Mouse (Mus musculus): ENCODE measurements around the gene Il9r. TPM values are rescaled to one million over a fixed set of nuclear protein-coding genes. Genes with fewer than 3 reads are reported as not detected.
"Not testable (repeated sequence)": the region's sequence is repeated elsewhere in the genome, so short reads cannot be mapped to it uniquely, and the experiment has no call there.

The Il9r gene
- total and polyA plus RNA-seq, 2 experiments from 2014 or later: not detected

DNA sequence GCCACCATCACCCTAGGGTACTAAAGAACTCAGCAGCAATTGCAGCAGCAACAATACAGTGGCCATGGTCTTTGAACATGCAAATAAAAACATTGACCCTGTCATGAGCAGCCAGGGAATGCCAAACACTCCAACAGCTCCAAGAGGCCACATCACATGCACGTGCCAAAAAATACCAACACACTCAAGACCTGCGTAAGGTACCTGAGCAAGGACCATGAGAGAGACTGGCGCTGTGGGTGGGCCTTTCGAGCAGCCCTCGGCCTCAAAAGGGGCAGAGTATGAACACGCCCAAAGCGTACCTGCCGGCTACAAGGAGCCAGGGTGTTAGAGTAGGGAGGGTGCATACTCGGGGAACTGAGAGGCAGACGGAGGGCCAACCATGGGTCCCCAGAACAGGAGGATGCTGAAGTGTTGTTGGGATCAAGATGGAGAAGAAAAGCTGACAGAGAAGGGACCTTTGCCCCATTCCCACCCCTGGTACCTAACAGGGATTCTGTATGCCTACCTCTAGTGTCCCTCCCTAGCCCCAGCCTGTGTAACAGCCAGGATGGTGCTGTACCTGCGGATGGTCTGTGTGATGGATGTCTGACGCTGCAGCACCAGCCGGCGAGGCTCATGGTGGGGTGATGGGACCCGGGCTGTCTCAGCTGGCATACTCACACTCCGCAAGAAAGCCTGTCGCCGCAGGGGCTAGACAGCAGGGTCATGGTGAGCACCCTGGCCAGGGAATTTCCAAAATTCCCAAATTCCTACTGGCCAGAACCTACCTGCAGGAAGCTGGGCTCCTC lies 15.5 kb upstream of the Il9r start:
- Histone ChIP-seq H3K36me3 (ENCODE audit: insufficient read depth, low read length) (peaks cover 9% of the 10 kb centered on the region; the same call in 1 of the 2 replicates), H3K27me3 (ENCODE audit: insufficient read depth, low read length) (no peaks in the 10 kb centered on the region), H3K4me2 (ENCODE audit: low read depth, low read length, poor library complexity, severe bottlenecking) (no peak overlapping the region), H3K4me1 (ENCODE audit: insufficient read depth, low read length) (no peaks in the 10 kb centered on the region), H3K4me3 (ENCODE audit: low read depth, low read length) (no peak overlapping the region), H3K27ac (ENCODE audit: low read depth, low read length) (no peak overlapping the region), H3K9ac (replicated peaks; ENCODE audit: low read length, poor library complexity, severe bottlenecking) (no peak overlapping the region), H3K9me3 (ENCODE audit: low read length) (no peaks in the 10 kb centered on the region)
- 95% methylated on average over 18 of the region's 18 CpGs for WGBS
- DNase-seq (ENCODE audit: low spot score) (no peak), ATAC-seq (ENCODE audit: low FRiP score) (no peak)
- no peak for TF ChIP-seq CTCF (IDR thresholded peaks at IDR 0.05)

DNA sequence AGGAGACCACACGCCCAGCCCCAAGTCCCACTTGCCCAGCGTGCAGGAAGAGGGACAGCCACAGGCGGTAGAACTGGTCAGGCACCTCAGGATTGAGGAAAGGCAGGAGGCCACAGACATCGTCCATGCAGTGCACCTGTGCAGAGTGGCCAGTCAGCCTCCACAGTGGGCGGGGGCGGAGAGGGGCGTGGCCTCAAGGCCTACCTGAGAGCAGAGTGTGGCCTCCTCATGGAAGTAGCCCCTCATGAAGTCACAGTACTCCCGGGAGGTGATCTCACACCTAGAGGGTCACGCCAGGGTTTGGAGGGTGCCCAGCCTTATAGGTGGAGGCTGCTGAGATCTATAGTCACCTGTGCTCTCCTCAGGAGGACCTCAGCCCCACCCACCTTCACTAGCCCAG lies 10.5 kb upstream of the Il9r start:
- TF ChIP-seq CTCF (IDR thresholded peaks at IDR 0.05): no peak
- no peak for DNase-seq (ENCODE audit: low spot score)

DNA sequence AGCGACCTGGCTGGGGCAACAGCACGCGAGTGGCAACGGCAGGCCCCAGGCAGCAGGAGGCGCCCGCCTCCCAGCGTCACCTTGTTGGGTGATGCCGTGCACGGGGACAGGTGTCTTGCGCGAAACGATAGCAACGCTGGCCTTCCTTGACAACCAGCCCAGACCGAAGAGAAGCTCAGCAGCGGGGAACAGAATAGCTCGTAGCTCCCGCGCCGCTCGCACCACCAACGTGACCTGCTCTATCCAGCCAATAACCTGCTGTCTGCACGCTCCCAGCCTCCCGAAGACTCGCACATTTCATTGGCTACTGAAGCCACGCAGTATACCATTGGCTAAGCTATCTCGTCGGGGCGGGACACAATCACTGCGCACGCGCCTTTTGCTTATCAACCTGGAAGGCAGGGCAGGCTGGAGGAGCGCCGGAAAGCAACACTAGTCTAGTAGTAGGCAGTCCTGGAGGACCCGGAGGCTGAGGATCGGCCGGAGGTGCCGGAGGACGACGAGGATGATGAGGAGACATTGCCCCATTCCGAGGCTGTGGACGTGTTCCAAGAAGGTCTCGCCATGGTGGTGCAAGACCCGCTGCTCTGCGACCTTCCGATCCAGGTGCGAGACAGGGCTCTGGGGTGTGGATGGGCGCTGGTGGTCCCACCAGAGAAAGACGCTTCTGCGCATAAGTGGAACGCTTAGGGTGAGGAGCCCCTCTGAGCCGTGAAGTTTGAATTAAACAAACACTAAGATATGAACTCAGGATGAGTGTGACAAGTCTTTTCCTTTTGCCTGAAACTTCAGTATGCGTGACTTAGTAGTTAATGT lies 5.2 kb upstream of the Il9r start, which contains the start of gene Snrnp25:
TSS of gene Snrnp25 (plus strand) at position 358 of the 816 bp plus-strand sequence.
- H3K27me3 ChIP-seq (ENCODE audit: insufficient read depth, low read length): no peaks in the 10 kb centered on the region
- peak within 1 kb of the TSS; percentile 76 for H3K4me2 ChIP-seq (ENCODE audit: low read depth, low read length, poor library complexity, severe bottlenecking)
- no peaks in the 10 kb centered on the region; the same call in 1 of the 2 replicates for H3K4me1 ChIP-seq (ENCODE audit: insufficient read depth, low read length)
- peak within 1 kb of the TSS; percentile 54 for H3K9ac ChIP-seq (replicated peaks; ENCODE audit: low read length, poor library complexity, severe bottlenecking)
- peak; percentile 100 for ATAC-seq (ENCODE audit: low FRiP score)
- TF ChIP-seq CTCF (IDR thresholded peaks at IDR 0.05): peak; percentile 60
- no peak within 1 kb of the TSS for H3K27ac ChIP-seq (ENCODE audit: low read depth, low read length)
- peak within 1 kb of the TSS; percentile 52 for H3K4me3 ChIP-seq (ENCODE audit: low read depth, low read length)
- peaks cover 19% of the 10 kb centered on the region for H3K36me3 ChIP-seq (ENCODE audit: insufficient read depth, low read length)
- WGBS: under 1% methylated on average over 51 of the region's 52 CpGs
- H3K9me3 ChIP-seq (ENCODE audit: low read length): no peaks in the 10 kb centered on the region
- DNase-seq (ENCODE audit: low spot score): peak; percentile 99

More for the DNA sequence above, 10.5 kb upstream of the Il9r start:
- H3K27ac ChIP-seq (ENCODE audit: low read depth, low read length): no peak overlapping the region
- peaks cover 32% of the 10 kb centered on the region for H3K36me3 ChIP-seq (ENCODE audit: insufficient read depth, low read length)
- no peak for ATAC-seq (ENCODE audit: low FRiP score)
- no peaks in the 10 kb centered on the region for H3K27me3 ChIP-seq (ENCODE audit: insufficient read depth, low read length)
- H3K4me1 ChIP-seq (ENCODE audit: insufficient read depth, low read length): no peaks in the 10 kb centered on the region
- H3K9ac ChIP-seq (replicated peaks; ENCODE audit: low read length, poor library complexity, severe bottlenecking): no peak overlapping the region
- no peaks in the 10 kb centered on the region for H3K9me3 ChIP-seq (ENCODE audit: low read length)
- no peak overlapping the region for H3K4me2 ChIP-seq (ENCODE audit: low read depth, low read length, poor library complexity, severe bottlenecking)
- WGBS: 91% methylated on average over 8 of the region's 9 CpGs
- H3K4me3 ChIP-seq (ENCODE audit: low read depth, low read length): no peak overlapping the region

DNA sequence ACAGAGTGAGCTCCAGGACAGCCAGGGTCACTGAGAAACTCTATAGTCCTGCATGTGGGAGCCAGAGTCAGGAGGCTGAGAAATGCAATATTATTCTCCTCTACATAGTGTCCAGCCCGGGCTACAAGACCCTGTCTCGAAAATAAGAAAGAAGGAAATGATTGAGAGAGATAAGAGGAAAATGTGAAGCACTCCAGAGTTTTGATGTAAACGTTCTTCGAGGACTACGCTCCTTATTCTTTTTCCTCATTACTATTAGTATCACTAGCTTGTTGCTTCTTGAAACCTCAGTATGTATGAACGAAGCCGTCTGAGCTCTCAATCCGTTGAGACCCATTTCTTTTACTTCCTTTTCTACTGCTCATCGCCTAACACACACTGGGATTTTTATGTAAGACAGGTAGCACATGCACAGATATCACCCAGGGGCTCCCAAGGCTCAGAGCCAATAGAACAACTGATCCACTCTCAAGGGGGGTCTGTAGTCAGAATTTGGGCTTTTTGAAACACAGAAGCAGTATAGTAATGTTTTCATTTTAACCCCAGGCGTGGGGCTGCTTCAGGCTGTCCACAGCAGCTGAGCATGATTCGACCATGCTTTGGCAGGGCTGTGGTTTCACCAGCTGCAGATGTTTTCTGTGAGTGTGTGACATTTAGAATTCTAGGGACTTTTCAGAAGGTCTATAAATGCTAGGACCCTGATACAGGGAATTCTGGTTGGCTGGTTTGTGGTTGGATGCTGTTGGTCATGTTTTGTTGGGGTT lies 2.0 kb upstream of the Il9r start:
- ATAC-seq (ENCODE audit: low FRiP score) (no peak), DNase-seq (ENCODE audit: low spot score) (no peak)
- H3K27ac ChIP-seq (ENCODE audit: low read depth, low read length): no peak overlapping the region
- H3K9ac ChIP-seq (replicated peaks; ENCODE audit: low read length, poor library complexity, severe bottlenecking): no peak overlapping the region
- H3K4me3 ChIP-seq (ENCODE audit: low read depth, low read length): no peak overlapping the region
- no peaks in the 10 kb centered on the region for H3K27me3 ChIP-seq (ENCODE audit: insufficient read depth, low read length)
- H3K4me2 ChIP-seq (ENCODE audit: low read depth, low read length, poor library complexity, severe bottlenecking): no peak overlapping the region
- H3K4me1 ChIP-seq (ENCODE audit: insufficient read depth, low read length): no peaks in the 10 kb centered on the region; the same call in 1 of the 2 replicates
- H3K9me3 ChIP-seq (ENCODE audit: low read length): no peaks in the 10 kb centered on the region
- no peak for TF ChIP-seq CTCF (IDR thresholded peaks at IDR 0.05)
- 82% methylated on average over 11 of the region's 11 CpGs for WGBS
- H3K36me3 ChIP-seq (ENCODE audit: insufficient read depth, low read length): no peaks in the 10 kb centered on the region

DNA sequence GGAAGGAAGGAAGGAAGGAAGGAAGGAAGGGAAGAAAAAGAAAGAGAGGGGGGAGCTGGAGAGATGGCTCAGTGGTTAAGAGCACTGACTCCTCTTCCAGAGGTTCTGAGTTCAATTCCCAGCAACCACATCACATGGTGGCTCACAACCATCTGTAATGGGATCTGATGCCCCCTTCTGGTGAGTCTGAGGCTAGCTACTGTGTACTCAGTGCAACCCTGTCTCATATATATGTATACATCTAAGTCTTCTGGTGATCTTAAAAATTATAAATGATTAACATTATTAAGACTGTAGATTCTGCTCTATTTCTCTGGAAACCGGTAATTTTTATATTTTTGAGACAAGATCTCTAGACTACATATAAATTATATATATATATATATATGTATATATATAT lies 913 bp upstream of the Il9r start:
- ATAC-seq (ENCODE audit: low FRiP score); H3K9ac ChIP-seq (replicated peaks; ENCODE audit: low read length, poor library complexity, severe bottlenecking); H3K27ac ChIP-seq (ENCODE audit: low read depth, low read length); H3K4me2 ChIP-seq (ENCODE audit: low read depth, low read length, poor library complexity, severe bottlenecking); DNase-seq (ENCODE audit: low spot score); H3K4me3 ChIP-seq (ENCODE audit: low read depth, low read length); H3K9me3 ChIP-seq (ENCODE audit: low read length); H3K27me3 ChIP-seq (ENCODE audit: insufficient read depth, low read length); H3K4me1 ChIP-seq (ENCODE audit: insufficient read depth, low read length); H3K36me3 ChIP-seq (ENCODE audit: insufficient read depth, low read length): not testable (repeated sequence)
- WGBS: 76% methylated on average over 1 of the region's 1 CpGs

Data from midbrain, postnatal 0 days (tissue).